Mouse (Mus musculus): ENCODE measurements at regions not wholly inside any gene's neighbourhood (a gene's known extent, or its start where the extent isn't known, plus 50 kb on each side); places are given as distances from the start of the nearest gene placed in this dataset.

GRCm38 (mm10) chr10:43822615-43823014 is 78.9 kb downstream of the Qrsl1 start:
- no peak overlapping the region for H3K9ac ChIP-seq
- H3K4me2 ChIP-seq, result no peak overlapping the region
- WGBS (ENCODE audit: insufficient replicate concordance), result 54% methylated on average over 1 of the region's 1 CpGs
- H3K4me1 ChIP-seq, result peaks cover 13% of the 10 kb centered on the region
- no peaks in the 10 kb centered on the region for H3K9me3 ChIP-seq (replicated peaks)
- no peak overlapping the region for H3K4me3 ChIP-seq
- H3K36me3 ChIP-seq, result no peaks in the 10 kb centered on the region
- ATAC-seq, result no peak
- no peaks in the 10 kb centered on the region for H3K27me3 ChIP-seq (replicated peaks)
- no peak overlapping the region for H3K27ac ChIP-seq

- H3K36me3 ChIP-seq, result no peaks in the 10 kb centered on the region
- WGBS (ENCODE audit: insufficient replicate concordance), result 68% methylated on average over 5 of the region's 5 CpGs
- H3K4me1 ChIP-seq, result peaks cover 2% of the 10 kb centered on the region
- H3K9me3 ChIP-seq (replicated peaks), result no peaks in the 10 kb centered on the region
- no peak overlapping the region for H3K4me3 ChIP-seq
- H3K27me3 ChIP-seq (replicated peaks), result no peaks in the 10 kb centered on the region
- H3K9ac ChIP-seq, result no peak overlapping the region
- no peak for ATAC-seq
- H3K4me2 ChIP-seq, result no peak overlapping the region
- H3K27ac ChIP-seq, result no peak overlapping the region
Measured at GRCm38 (mm10) chr10:43824009-43824408, 77.5 kb downstream of the Qrsl1 start.

Data from liver, embryonic 12.5 days (tissue).